Mouse (Mus musculus) granulocyte monocyte progenitor cell, adult 5-6 weeks (primary cell): ENCODE results near the gene Ngly1. TPM values are rescaled to one million over a fixed set of nuclear protein-coding genes. Genes with fewer than 3 reads are reported as not detected.

ENCODE experiments used
- ATAC-seq: replicated peaks from 2 replicates; pipeline ENCODE4 v1.8.0; 2016; ENCODE audit warnings: mild to moderate bottlenecking, moderate TSS enrichment, inconsistent platforms; ENCODE audit not compliant: poor library complexity, severe bottlenecking
- total RNA-seq, 2 experiments: library from RNA; stranded (forward) in 1 of 2; stranded (reverse) in 1 of 2; fragments of 200-712, 200-1000 nt in 1 of 2; fragments of >200 nt in 1 of 2; fragmentation: Nextera tagmentation in 1 of 2; gene quantifications; 2 replicates each; pipeline ENCODE4 v1.2.3; 2014 to 2017

The Ngly1 gene
- total RNA-seq (2014; fragmentation: Nextera tagmentation) (26.1 and 31.9 TPM in 2 replicates), total RNA-seq (2017) (18.0 and 45.4 TPM in 2 replicates)

GRCm38 (mm10) chr14:16249171-16249874, at the start of gene Ngly1, which contains the start of gene Oxsm:
Gene Ngly1 (plus strand): TSS chr14:16249280.
Gene Oxsm (minus strand): TSS chr14:16249808.
- ATAC-seq, result peak; percentile 78

GRCm38 (mm10) chr14:16200220-16200912, 48.7 kb upstream of the Ngly1 start:
- no peak for ATAC-seq

- peak; percentile 25; the same call in 1 of the 2 replicates for ATAC-seq
Measured at GRCm38 (mm10) chr14:16200969-16201638, 48.0 kb upstream of the Ngly1 start.

GRCm38 (mm10) chr14:16201673-16202072, 47.4 kb upstream of the Ngly1 start:
- no peak for ATAC-seq

- ATAC-seq, result no peak
Measured at GRCm38 (mm10) chr14:16207722-16208121, 41.4 kb upstream of the Ngly1 start.

- peak; percentile 62; the same call in 1 of the 2 replicates for ATAC-seq
Measured at GRCm38 (mm10) chr14:16219015-16219414, 30.1 kb upstream of the Ngly1 start.

GRCm38 (mm10) chr14:16229395-16229794, 19.7 kb upstream of the Ngly1 start:
- no peak for ATAC-seq

GRCm38 (mm10) chr14:16230581-16230980, 18.5 kb upstream of the Ngly1 start:
- ATAC-seq, result no peak

GRCm38 (mm10) chr14:16233515-16233914, 15.6 kb upstream of the Ngly1 start:
- no peak for ATAC-seq

GRCm38 (mm10) chr14:16236466-16236865, 12.6 kb upstream of the Ngly1 start:
- ATAC-seq, result peak; percentile 73

GRCm38 (mm10) chr14:16242193-16242815, 6.8 kb upstream of the Ngly1 start:
- peak; percentile 1; the same call in 1 of the 2 replicates for ATAC-seq

- ATAC-seq, result peak; percentile 79
Measured at GRCm38 (mm10) chr14:16242947-16243602, 6.0 kb upstream of the Ngly1 start.

- ATAC-seq, result peak; percentile 60
Measured at GRCm38 (mm10) chr14:16243603-16244209, 5.4 kb upstream of the Ngly1 start.

- ATAC-seq, result peak; percentile 50
Measured at GRCm38 (mm10) chr14:16244370-16244769, 4.7 kb upstream of the Ngly1 start.

GRCm38 (mm10) chr14:16245127-16245526, 4.0 kb upstream of the Ngly1 start:
- no peak for ATAC-seq

- ATAC-seq, result no peak
Measured at GRCm38 (mm10) chr14:16246340-16246912, 2.7 kb upstream of the Ngly1 start.

GRCm38 (mm10) chr14:16248135-16248534, 945 bp upstream of the Ngly1 start:
- no peak for ATAC-seq

GRCm38 (mm10) chr14:16248603-16249157, 400 bp upstream of the Ngly1 start:
- ATAC-seq, result peak; percentile 6

- no peak for ATAC-seq
Measured at GRCm38 (mm10) chr14:16250099-16250498, 1.0 kb downstream of the Ngly1 start.
